Mouse (Mus musculus) brain, embryonic 14.5 days (tissue): ENCODE measurements around the gene Defa32. TPM values are rescaled to one million over a fixed set of nuclear protein-coding genes. Genes with fewer than 3 reads are reported as not detected.
"Not testable (repeated sequence)": the region's sequence is repeated elsewhere in the genome, so short reads cannot be mapped to it uniquely, and the experiment has no call there.

Experiments used
- DNase-seq: peaks from one replicate; pipeline ENCODE4 v3.0.0-alpha.2; 2011; ENCODE audit warnings: low read depth
- polyA plus RNA-seq: library from polyadenylated mRNA; depleted of rRNA; stranded (reverse); fragments of >200 nt; gene quantifications from 2 replicates; pipeline ENCODE4 v1.2.3, GENCODE M21; 2012; rRNA removed

Gene Defa32
- polyA plus RNA-seq: not detected in 2 replicates

- DNase-seq: not testable (repeated sequence)
Measured at GRCm38 (mm10) chr8:21528732-21529131, at the start of gene Defa32. Gene Defa32 (plus strand): TSS chr8:21529032.

- not testable (repeated sequence) for DNase-seq
Measured at GRCm38 (mm10) chr8:21508958-21509357, 19.9 kb upstream of the Defa32 start, which contains the start of gene Defa20. Gene Defa20 (plus strand): TSS chr8:21509258.

- not testable (repeated sequence) for DNase-seq
Measured at GRCm38 (mm10) chr8:21565086-21565485, 36.3 kb downstream of the Defa32 start, which contains the start of gene Defa37. Gene Defa37 (plus strand): TSS chr8:21565386.

Other genes starting within 250 kb of the Defa32 start
- gene Defa27, start 213.5 kb upstream of the Defa32 start, polyA plus RNA-seq: not detected in 2 replicates
- gene Defa29, start 202.0 kb upstream of the Defa32 start, polyA plus RNA-seq: not detected in 2 replicates
- gene Defa2, start 150.5 kb upstream of the Defa32 start, polyA plus RNA-seq: not detected in 2 replicates
- gene Defa33, start 137.2 kb upstream of the Defa32 start, polyA plus RNA-seq: not detected in 2 replicates
- gene Defa36, start 101.6 kb upstream of the Defa32 start, polyA plus RNA-seq: not detected in 2 replicates
- gene Gm7849, start 72.5 kb upstream of the Defa32 start, polyA plus RNA-seq: not detected in 2 replicates
- not detected in 2 replicates for gene Defa20, start 19.8 kb upstream of the Defa32 start, polyA plus RNA-seq
- not detected in 2 replicates for gene Defa37, start 36.4 kb downstream of the Defa32 start, polyA plus RNA-seq
- gene Defa28, start 54.0 kb downstream of the Defa32 start, polyA plus RNA-seq: not detected in 2 replicates
- not detected in 2 replicates for gene Gm7861, start 65.5 kb downstream of the Defa32 start, polyA plus RNA-seq
- not detected in 2 replicates for gene Defa26, start 89.2 kb downstream of the Defa32 start, polyA plus RNA-seq
- not detected in 2 replicates for gene Defa17, start 126.7 kb downstream of the Defa32 start, polyA plus RNA-seq
- not detected in 2 replicates for gene Defa34, start 136.8 kb downstream of the Defa32 start, polyA plus RNA-seq
- gene AY761184, start 174.6 kb downstream of the Defa32 start, polyA plus RNA-seq: not detected in 2 replicates
- gene Defa24, start 205.5 kb downstream of the Defa32 start, polyA plus RNA-seq: not detected in 2 replicates